Mouse (Mus musculus): ENCODE data around the gene Fbxw8. TPM values are rescaled to one million over a fixed set of nuclear protein-coding genes. Genes with fewer than 3 reads are reported as not detected.

The Fbxw8 gene
- total and polyA plus RNA-seq, 2 experiments from 2014 or later = 14.4 to 43.0 TPM

DNA sequence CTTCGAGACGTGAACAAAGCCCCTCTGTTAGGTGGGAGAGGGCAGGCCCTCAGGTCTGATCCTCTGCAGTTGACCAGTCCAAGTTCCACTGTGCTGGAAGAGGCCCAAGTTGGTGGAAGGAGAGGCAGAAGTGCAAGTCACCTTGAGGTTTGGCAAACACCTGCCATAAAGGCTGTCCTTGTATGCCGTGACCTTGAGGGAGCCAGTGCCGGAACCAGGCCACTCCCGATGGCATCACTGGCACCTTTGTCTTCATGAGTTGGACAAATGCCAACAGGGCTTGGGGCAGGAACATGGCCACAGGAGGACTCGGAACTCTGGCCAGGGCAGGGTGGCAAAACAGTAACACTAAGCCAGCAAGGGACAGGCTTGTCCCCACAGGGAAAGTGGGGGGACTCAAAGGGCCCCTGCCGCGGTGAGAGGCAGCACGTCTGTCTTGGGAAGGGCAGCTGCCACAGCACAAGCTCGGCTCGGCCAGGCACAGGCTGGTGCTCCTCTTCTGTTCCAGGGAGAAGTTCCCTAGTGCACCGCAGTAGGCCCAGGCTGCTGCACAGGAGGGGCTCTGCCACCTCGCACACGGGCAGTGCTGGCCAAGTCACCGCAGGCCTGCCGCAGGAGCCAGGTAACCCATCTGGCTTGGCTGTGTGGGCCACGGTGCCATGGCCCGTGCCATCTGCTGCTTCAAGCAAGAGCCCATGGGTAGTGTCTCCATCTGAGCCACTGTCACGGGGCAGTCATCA is 89.6 kb downstream of the Fbxw8 start:
- Histone ChIP-seq H3K4me1 (ENCODE audit: insufficient read depth, low read length) (peaks cover 17% of the 10 kb centered on the region; the same call in 1 of the 2 replicates), H3K9ac (replicated peaks; ENCODE audit: low read length, poor library complexity, severe bottlenecking) (no peak overlapping the region), H3K27ac (ENCODE audit: low read depth, low read length) (no peak overlapping the region), H3K36me3 (ENCODE audit: insufficient read depth, low read length) (peaks cover 20% of the 10 kb centered on the region), H3K4me3 (ENCODE audit: low read depth, low read length) (no peak overlapping the region), H3K9me3 (ENCODE audit: low read length) (no peaks in the 10 kb centered on the region), H3K4me2 (ENCODE audit: low read depth, low read length, poor library complexity, severe bottlenecking) (no peak overlapping the region), H3K27me3 (ENCODE audit: insufficient read depth, low read length) (no peaks in the 10 kb centered on the region)
- TF ChIP-seq CTCF (IDR thresholded peaks at IDR 0.05) = no peak
- DNase-seq (ENCODE audit: low spot score) = peak; percentile 37
- no peak for ATAC-seq (ENCODE audit: low FRiP score)
- 83% methylated on average over 19 of the region's 19 CpGs for WGBS

DNA sequence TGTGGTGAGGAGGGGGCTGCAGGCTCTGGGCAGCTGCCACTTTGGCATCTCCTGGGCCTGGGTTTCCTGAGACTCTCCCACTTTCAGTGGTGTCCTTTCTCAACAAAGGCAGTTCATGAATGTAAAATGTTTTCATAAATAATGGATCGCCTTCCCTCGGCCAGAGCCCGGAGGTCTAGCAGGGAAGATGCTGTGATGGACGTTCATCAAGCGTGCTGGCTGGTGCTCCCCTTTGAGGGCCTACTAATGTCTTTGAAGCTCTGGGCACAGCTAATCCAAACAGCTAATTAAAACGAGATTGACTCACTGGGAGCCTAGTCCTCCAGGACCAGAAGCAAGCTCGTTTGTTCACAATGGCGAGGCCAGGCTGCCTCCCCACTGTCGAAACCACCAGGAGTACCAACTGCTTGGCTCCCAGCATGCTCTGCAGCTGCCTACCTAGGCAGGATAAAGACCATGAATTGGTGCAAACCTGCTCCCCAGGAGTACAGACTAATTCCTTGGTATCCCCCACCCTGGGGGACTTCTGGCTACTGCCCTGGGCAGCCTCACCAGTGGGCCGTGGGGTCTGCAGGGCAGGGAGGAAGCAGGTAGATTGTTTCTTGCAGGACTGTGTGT is 90.9 kb downstream of the Fbxw8 start:
- TF ChIP-seq CTCF (IDR thresholded peaks at IDR 0.05) = no peak
- Histone ChIP-seq H3K9ac (replicated peaks; ENCODE audit: low read length, poor library complexity, severe bottlenecking) (no peak overlapping the region; the same call in 1 of the 2 replicates), H3K27ac (ENCODE audit: low read depth, low read length) (peak overlapping the region; percentile 62), H3K36me3 (ENCODE audit: insufficient read depth, low read length) (peaks cover 15% of the 10 kb centered on the region), H3K4me2 (ENCODE audit: low read depth, low read length, poor library complexity, severe bottlenecking) (no peak overlapping the region), H3K4me1 (ENCODE audit: insufficient read depth, low read length) (peaks cover 17% of the 10 kb centered on the region; the same call in 1 of the 2 replicates), H3K4me3 (ENCODE audit: low read depth, low read length) (no peak overlapping the region), H3K27me3 (ENCODE audit: insufficient read depth, low read length) (no peaks in the 10 kb centered on the region), H3K9me3 (ENCODE audit: low read length) (no peaks in the 10 kb centered on the region)
- DNase-seq (ENCODE audit: low spot score) (peak; percentile 52), ATAC-seq (ENCODE audit: low FRiP score) (0 out of 2 replicates have a peak, but pooled peaks have one; percentile 10)
- 15% methylated on average over 10 of the region's 10 CpGs for WGBS

DNA sequence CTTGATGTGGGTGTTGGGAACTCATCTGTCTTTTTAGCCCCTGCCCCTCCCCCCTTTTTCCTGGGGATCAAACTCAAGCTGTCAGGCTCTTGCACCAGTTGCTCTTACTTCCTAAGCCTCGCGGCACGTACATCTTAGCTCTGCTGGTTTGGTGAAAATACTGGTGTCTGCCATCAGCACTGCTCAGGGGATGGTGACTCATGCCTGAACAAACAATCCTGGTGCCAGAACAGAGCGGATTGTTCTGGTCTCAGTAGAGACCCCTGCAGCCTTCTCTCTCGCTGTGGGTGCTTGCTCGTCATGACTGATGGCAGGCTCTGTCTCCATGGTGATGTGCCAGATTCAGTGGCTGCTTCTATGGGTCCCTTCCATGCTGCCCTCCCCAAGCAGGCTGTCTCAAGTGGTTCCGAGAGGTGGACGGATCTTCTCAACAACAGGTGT is 92.1 kb downstream of the Fbxw8 start:
- Histone ChIP-seq H3K4me3 (ENCODE audit: low read depth, low read length) (no peak overlapping the region), H3K4me2 (ENCODE audit: low read depth, low read length, poor library complexity, severe bottlenecking) (no peak overlapping the region), H3K36me3 (ENCODE audit: insufficient read depth, low read length) (peaks cover 7% of the 10 kb centered on the region), H3K9me3 (ENCODE audit: low read length) (no peaks in the 10 kb centered on the region), H3K9ac (replicated peaks; ENCODE audit: low read length, poor library complexity, severe bottlenecking) (peak overlapping the region; percentile 24; the same call in 1 of the 2 replicates), H3K27ac (ENCODE audit: low read depth, low read length) (peak overlapping the region; percentile 62), H3K27me3 (ENCODE audit: insufficient read depth, low read length) (no peaks in the 10 kb centered on the region), H3K4me1 (ENCODE audit: insufficient read depth, low read length) (peaks cover 17% of the 10 kb centered on the region; the same call in 1 of the 2 replicates)
- TF ChIP-seq CTCF (IDR thresholded peaks at IDR 0.05) = no peak
- WGBS = 27% methylated on average over 8 of the region's 8 CpGs
- ATAC-seq (ENCODE audit: low FRiP score) (0 out of 2 replicates have a peak, but pooled peaks have one; percentile 35), DNase-seq (ENCODE audit: low spot score) (peak; percentile 66)

DNA sequence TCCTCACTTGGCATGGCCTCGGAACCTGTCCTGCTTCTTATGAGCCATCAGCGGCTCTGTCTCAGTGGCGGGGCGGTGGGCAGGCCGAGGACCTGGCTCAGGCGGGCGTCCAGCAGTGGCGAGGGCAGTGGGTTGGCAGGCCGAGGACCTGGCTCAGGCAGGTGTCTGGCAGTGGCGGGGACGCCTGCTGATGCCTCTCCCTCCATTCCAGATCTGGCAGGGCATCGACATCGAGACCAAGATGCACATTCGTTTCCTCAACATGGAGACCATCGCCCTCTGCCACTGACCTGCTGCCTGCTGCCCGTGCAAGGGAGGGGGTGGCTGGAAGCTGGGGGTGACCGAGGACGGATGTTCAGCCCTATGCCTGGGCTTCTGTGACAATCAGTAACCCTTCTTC is 93.9 kb downstream of the Fbxw8 start:
- 93% methylated on average over 15 of the region's 18 CpGs for WGBS
- Histone ChIP-seq H3K9ac (replicated peaks; ENCODE audit: low read length, poor library complexity, severe bottlenecking) (no peak overlapping the region), H3K4me1 (ENCODE audit: insufficient read depth, low read length) (peaks cover 17% of the 10 kb centered on the region; the same call in 1 of the 2 replicates), H3K36me3 (ENCODE audit: insufficient read depth, low read length) (0 out of 2 replicates have a peak, but pooled peaks cover 3% of the 10 kb centered on the region), H3K27me3 (ENCODE audit: insufficient read depth, low read length) (no peaks in the 10 kb centered on the region), H3K9me3 (ENCODE audit: low read length) (no peaks in the 10 kb centered on the region), H3K4me2 (ENCODE audit: low read depth, low read length, poor library complexity, severe bottlenecking) (no peak overlapping the region), H3K4me3 (ENCODE audit: low read depth, low read length) (no peak overlapping the region), H3K27ac (ENCODE audit: low read depth, low read length) (no peak overlapping the region)
- TF ChIP-seq CTCF (IDR thresholded peaks at IDR 0.05) = no peak
- DNase-seq (ENCODE audit: low spot score) (no peak), ATAC-seq (ENCODE audit: low FRiP score) (no peak)

GRCm38 (mm10) chr5:118059646-118060045 is 95.6 kb downstream of the Fbxw8 start:
- no peaks in the 10 kb centered on the region for H3K36me3 ChIP-seq (ENCODE audit: insufficient read depth, low read length)
- H3K4me1 ChIP-seq (ENCODE audit: insufficient read depth, low read length) = peaks cover 16% of the 10 kb centered on the region; the same call in 1 of the 2 replicates
- TF ChIP-seq CTCF (IDR thresholded peaks at IDR 0.05) = no peak
- no peak overlapping the region for H3K4me2 ChIP-seq (ENCODE audit: low read depth, low read length, poor library complexity, severe bottlenecking)
- H3K4me3 ChIP-seq (ENCODE audit: low read depth, low read length) = no peak overlapping the region
- WGBS = 81% methylated on average over 9 of the region's 9 CpGs
- ATAC-seq (ENCODE audit: low FRiP score) = no peak
- H3K27me3 ChIP-seq (ENCODE audit: insufficient read depth, low read length) = no peaks in the 10 kb centered on the region
- no peak overlapping the region for H3K27ac ChIP-seq (ENCODE audit: low read depth, low read length)
- no peak for DNase-seq (ENCODE audit: low spot score)
- H3K9me3 ChIP-seq (ENCODE audit: low read length) = no peaks in the 10 kb centered on the region
- H3K9ac ChIP-seq (replicated peaks; ENCODE audit: low read length, poor library complexity, severe bottlenecking) = no peak overlapping the region

DNA sequence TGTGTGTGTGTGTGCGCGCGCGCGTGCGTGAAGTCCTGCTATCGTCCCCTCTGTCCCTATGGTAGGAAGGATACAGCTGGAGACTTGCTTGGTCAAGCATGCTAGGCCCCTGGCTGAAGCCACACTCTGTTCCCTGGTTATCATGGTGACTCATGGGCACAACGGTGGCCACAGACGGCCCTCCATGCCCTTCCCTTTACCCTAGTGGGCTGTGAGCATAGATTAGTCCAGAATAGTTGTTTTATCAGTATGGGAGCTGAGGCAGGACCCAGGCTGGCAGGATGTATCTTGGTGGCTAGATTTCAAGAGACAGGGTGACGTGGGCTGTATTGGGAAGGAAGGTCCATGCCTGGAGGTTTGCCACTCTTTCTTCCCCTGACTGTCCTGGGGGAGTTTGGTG is 96.4 kb downstream of the Fbxw8 start:
- Histone ChIP-seq H3K4me2 (ENCODE audit: low read depth, low read length, poor library complexity, severe bottlenecking) (no peak overlapping the region), H3K9ac (replicated peaks; ENCODE audit: low read length, poor library complexity, severe bottlenecking) (no peak overlapping the region), H3K27ac (ENCODE audit: low read depth, low read length) (no peak overlapping the region), H3K4me1 (ENCODE audit: insufficient read depth, low read length) (peaks cover 9% of the 10 kb centered on the region; the same call in 1 of the 2 replicates), H3K27me3 (ENCODE audit: insufficient read depth, low read length) (no peaks in the 10 kb centered on the region), H3K4me3 (ENCODE audit: low read depth, low read length) (no peak overlapping the region), H3K9me3 (ENCODE audit: low read length) (no peaks in the 10 kb centered on the region), H3K36me3 (ENCODE audit: insufficient read depth, low read length) (no peaks in the 10 kb centered on the region)
- ATAC-seq (ENCODE audit: low FRiP score) (no peak), DNase-seq (ENCODE audit: low spot score) (no peak)
- 92% methylated on average over 10 of the region's 10 CpGs for WGBS
- no peak for TF ChIP-seq CTCF (IDR thresholded peaks at IDR 0.05)
